Mouse (Mus musculus) retina, postnatal 1 day (tissue): ENCODE measurements around the gene Pcna.
"Not testable (repeated sequence)": the region's sequence is repeated elsewhere in the genome, so short reads cannot be mapped to it uniquely, and the experiment has no call there.

Experiments used
- DNase-seq: peaks from one replicate; pipeline ENCODE4 v3.0.0-alpha.2; 2012

The Pcna gene

GRCm38 (mm10) chr2:132275527-132275926 lies 22.4 kb upstream of the Pcna start:
- DNase-seq = no peak

DNA sequence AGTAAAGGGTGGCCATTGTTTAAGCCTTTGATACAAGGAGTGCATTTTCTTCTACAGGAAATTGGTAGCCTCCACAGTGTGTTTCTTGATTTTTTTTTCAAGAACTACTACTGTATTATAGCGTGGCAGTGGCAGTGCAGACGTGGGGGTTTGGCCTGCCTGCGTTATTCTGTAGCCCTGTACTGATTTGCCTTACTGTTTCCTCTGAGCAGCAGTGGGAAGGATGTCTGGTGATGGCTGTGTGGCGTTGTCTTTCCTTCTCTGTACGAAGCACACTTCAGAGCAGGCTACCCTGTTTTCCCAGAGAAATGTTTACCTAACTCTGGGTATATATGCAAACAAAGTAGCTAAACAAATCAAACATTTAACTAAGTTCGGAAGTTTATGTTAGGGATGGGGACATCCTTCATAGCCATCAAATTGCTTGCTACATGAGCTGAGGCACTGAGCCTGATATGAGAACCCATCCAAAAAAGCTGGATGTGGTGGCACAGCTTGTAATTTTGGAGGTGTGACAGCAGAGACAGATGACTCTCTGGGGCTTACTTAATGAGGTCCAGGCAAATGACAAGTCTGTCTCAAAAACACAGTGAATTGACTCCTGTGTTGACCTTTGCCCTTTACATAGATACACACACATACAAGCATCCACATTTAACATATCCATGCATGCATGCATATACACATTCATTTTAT lies 19.7 kb upstream of the Pcna start:
- no peak for DNase-seq

- DNase-seq = no peak
Measured at GRCm38 (mm10) chr2:132270331-132270951, 17.3 kb upstream of the Pcna start.

GRCm38 (mm10) chr2:132269217-132269616 lies 16.1 kb upstream of the Pcna start:
- DNase-seq = no peak

DNA sequence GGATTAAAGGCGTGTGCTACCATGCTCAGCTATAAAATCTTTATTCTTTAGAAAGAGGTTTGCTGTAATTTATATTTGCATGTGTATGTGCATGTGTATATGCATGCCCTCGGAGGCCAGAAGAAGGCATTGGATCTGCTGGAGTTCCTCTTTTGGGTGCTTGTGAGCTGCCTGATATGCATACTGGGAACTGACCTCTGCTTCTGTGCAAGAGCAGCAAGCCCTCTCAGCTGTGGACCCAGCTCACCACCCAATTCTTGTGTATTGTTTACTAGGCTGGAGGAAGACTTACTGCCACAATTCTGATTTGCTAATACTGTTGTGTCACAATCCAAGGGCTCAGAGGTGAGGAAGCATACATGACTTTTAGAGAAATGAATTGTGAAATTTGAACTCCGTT lies 13.0 kb upstream of the Pcna start:
- no peak for DNase-seq

DNA sequence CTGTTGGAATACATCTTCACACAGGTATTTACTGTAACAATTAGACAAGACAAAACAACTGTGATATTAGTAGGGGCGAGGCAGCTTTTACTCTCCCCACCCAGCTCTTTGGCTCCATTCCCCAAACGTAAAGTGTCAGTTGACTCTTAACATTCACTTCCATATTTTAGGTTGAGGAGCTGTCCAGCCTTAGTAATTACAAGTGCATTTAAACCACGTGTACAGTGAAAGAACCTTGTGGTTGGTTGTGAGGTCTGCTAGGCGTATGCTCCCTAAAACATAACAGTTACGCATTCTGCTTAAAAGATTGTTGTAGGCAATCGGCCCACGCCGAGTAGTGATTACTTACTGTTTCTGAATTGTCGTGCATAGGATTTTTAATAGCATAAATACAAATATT lies 12.1 kb upstream of the Pcna start:
- DNase-seq = no peak

GRCm38 (mm10) chr2:132264266-132264710 lies 11.2 kb upstream of the Pcna start:
- no peak for DNase-seq

DNA sequence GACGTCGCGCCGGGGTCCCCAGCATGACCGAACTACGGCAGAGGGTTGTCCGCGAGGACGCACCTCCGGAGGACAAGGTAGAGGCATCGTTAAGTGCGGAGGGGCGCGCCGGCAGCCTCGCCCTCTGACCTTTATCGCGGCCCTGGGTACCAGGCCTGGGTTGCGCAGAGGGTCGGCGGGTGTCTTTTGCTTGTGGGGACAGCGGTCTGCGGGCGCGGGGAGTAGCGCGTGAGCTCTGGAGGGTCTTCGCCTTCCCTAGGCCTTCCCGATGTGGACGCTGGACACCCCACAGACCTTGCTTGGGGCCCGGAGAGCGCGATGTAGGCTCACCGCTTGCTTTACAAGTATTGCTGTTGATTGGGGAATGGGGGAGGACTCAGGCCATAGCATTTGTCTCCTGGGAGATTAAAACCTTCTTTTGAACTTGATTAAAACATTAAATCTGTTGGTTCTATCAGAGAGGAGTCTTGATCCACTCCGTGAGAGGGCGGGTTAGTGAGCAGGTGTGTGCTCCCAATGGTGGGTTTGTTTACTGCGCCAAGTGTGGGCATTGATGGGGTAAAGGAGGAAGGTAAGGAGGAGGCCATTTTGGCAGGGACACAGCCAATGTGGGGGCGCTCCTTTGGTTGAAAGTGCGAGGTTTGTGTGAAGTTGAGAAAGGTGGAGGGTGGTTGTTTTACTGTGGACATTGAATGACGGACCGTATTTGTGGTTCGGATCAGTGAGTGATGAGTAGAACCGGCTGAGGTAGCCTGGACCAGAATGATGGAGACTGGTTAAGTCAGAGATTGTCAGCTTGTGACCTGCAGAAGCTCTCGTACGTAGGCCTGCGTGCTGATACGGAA lies 10.5 kb upstream of the Pcna start:
- DNase-seq = peak; percentile 55

DNA sequence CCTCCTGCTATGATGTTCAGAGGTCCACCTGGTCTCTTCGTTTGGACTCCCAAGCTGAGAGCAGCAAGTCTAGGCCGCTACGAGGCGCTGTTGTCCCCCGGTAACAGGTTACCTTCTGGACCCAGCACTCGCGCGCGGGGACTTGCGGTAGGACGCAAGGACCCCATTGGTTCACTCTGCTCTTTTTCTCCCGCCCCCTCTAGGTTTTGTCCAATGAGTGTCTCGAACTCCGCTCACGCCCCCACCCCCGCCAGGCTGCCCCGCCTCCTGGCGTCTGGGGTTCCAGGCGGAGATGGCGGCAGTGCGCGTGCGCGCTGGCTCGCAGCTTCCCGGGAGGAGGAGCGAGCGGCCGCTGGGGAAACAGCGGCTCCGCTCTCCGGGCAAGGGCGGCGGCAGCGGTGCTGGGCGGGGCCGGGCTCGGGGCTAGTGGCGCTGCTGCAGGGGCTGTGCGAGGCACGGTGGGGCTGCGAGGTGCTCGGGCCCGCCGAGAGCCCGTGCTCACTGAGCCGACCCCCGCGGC lies 9.8 kb upstream of the Pcna start, which contains the start of gene Cds2:
TSS of gene Cds2 (plus strand) at position 270 of the 520 bp plus-strand sequence.
- peak; percentile 99 for DNase-seq

DNA sequence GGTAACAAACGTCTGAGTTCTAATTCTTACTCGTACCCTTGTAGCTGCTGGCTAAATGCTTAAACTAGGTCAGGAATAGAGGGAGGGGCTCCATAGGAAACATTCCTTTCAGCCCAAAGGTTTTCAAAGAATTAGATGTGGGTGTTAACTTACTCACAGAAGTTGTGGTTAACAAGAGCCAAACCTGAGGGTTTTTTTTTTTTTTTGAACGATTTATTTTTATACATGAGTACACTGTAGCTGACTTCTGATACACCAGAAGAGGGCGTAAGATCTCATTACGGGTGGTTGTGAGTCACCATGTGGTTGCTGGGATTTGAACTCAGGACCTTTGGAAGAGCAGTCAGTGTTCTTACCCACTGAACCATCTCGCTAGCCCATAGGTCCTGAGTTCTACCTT lies 9.1 kb upstream of the Pcna start:
- DNase-seq = no peak

- DNase-seq = no peak
Measured at GRCm38 (mm10) chr2:132260601-132261000, 7.5 kb upstream of the Pcna start.

- DNase-seq = no peak
Measured at GRCm38 (mm10) chr2:132257350-132258068, 4.4 kb upstream of the Pcna start.

DNA sequence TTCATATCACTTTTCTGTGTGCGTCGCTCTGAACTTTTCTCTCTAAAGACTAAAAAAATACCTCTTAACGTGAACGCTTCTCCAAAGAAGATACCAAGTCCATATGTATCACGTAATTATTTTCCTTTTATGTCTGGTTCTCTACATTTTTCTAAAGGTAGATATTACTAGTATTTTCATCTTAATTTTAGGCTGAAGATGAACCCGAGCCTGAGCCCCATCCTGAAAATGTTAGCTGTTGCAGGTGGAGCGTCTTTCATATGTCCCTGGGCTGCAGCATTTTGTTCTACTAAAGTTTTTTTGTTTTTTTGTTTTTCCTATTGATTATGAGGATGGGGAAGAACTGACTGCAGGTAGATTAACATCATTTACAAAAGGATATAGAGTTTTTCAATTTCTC lies 489 bp upstream of the Pcna start:
- no peak for DNase-seq

- no peak for DNase-seq
Measured at GRCm38 (mm10) chr2:132251911-132252310, 1.2 kb downstream of the Pcna start.

- peak; percentile 97 for DNase-seq
Measured at GRCm38 (mm10) chr2:132247539-132248313, 5.4 kb downstream of the Pcna start, which contains the start of gene Tmem230. Tmem230 (minus strand) TSS chr2:132247807.

- no peak for DNase-seq
Measured at GRCm38 (mm10) chr2:132243370-132243769, 9.7 kb downstream of the Pcna start.

DNA sequence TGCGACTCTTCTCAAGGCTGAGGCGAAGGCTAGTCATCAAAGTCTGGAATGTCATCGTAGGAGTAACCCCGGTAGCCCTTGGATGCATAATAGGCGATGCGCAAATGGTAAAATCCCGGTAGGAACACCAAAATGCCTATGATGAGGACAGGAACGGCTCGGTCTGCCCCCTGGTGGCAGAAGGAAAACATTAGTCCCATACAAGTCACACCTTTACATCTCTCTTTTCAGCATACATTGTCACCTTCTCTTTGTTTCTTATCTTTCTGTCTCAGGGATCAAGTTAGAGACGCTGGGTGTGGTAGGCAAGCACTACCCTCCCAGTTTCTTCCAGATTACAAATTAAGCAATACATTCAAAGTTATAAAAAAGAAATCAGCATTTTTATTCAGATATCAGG lies 12.7 kb downstream of the Pcna start:
- peak; percentile 60 for DNase-seq

DNA sequence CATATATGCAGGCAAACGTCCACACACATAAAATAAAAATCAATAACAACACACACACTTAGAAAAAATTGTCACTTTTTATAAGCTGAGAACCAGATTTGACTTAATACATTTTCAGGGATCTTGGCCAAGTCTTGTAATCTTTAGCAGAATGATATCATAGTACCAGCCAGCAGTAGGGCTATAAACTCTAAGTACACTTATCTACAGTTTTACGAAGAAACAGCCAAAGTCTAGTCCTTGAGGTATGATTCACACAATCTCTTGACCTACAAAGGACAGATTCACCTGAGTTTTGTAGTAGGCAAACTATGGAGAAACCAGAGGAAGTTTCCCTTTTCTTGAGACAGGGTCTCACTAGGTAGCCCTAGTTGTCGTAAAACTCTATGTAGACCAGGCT lies 13.7 kb downstream of the Pcna start:
- DNase-seq = not testable (repeated sequence)

- DNase-seq = no peak
Measured at GRCm38 (mm10) chr2:132235975-132236374, 17.1 kb downstream of the Pcna start.

- no peak for DNase-seq
Measured at GRCm38 (mm10) chr2:132235291-132235690, 17.8 kb downstream of the Pcna start.

DNA sequence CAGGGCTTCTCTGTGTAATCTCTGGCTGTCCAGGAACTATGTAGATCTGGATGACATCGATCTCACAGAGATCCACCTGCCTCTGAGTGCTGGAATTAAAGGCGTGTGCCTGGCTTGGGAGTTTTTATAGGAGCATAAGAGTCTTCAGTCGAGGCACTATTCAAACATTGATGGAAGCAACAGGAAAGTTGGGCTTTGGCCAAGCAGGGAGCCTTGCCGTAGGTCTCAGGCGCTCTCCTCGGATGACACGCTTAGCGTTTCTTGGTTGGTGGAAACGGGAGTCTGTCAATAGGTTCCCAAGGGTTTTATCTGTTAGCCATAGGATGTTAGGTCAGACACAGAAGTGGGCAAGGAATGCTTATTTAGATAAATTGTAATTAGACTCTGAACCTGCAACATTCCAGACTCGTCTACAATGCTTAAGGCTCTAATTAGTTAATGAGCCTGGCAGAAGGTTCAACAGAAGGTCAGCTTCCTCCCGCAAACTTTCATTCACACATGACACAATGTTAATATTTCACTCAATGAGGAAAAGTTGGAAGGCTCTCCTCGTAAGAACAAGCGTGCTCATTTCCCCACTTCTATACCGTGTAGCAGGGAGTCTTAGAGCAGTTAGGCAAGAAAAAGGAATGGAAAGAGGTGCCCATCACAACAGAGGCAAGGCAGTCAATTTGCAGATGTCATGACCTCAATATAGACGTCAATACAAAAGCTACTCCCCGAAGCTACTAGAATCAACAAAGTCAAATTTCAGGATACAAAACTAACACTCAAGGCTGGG lies 18.9 kb downstream of the Pcna start:
- DNase-seq = peak; percentile 23
